Mouse (Mus musculus) ES-E14 (cell line): ENCODE results near the gene Hhip. TPM values are rescaled to one million over a fixed set of nuclear protein-coding genes. Genes with fewer than 3 reads are reported as not detected.

Experiments used
- DNase-seq: peaks from one replicate; pipeline ENCODE4 v3.0.0-alpha.2; 2013; ENCODE audit warnings: low read depth, low spot score
- H3K27ac ChIP-seq: 2 replicates; pipeline ENCODE4 v1.5.1; 2012; ENCODE audit warnings: low read depth, mild to moderate bottlenecking, low read length, moderate library complexity, mixed read lengths; ENCODE audit not compliant: poor library complexity, insufficient read depth, severe bottlenecking
- H3K36me3 ChIP-seq: 2 replicates; pipeline ENCODE4 v1.6.1; 2012; ENCODE audit warnings: mild to moderate bottlenecking, low read length, moderate library complexity, mixed read lengths; ENCODE audit not compliant: control insufficient read depth, poor library complexity, insufficient read depth, severe bottlenecking
- H3K4me1 ChIP-seq, 2 experiments: fragments of 150-350 bp in 1 of 2; sonication (generic) in 1 of 2; 2 replicates each; pipeline ENCODE4 v1.6.1; 2012; ENCODE audit warnings: low read length in 2 of 2, mild to moderate bottlenecking in 1 of 2, mixed read lengths in 1 of 2; ENCODE audit not compliant: control insufficient read depth in 2 of 2, insufficient read depth in 2 of 2, poor library complexity in 1 of 2
- H3K4me3 ChIP-seq, 2 experiments: fragments of 150-350 bp in 1 of 2; sonication (generic) in 1 of 2; 2 replicates each; pipeline ENCODE4 v1.5.1; 2012; ENCODE audit warnings: low read length in 2 of 2, low read depth in 1 of 2, mild to moderate bottlenecking in 1 of 2, mixed read lengths in 1 of 2; ENCODE audit not compliant: insufficient read depth in 1 of 2, poor library complexity in 1 of 2, severe bottlenecking in 1 of 2
- H3K9ac ChIP-seq: 2 replicates; pipeline ENCODE4 v1.6.1; 2012; ENCODE audit warnings: low read depth, mild to moderate bottlenecking, low read length, mixed read lengths; ENCODE audit not compliant: poor library complexity, insufficient read depth, severe bottlenecking
- H3K9me3 ChIP-seq: fragments of 150-350 bp; sonication (generic); 2 replicates; pipeline ENCODE4 v1.6.1; 2012; ENCODE audit warnings: low read depth, mild to moderate bottlenecking, low read length; ENCODE audit not compliant: control insufficient read depth, insufficient read depth
- CHD2 ChIP-seq: IDR thresholded peaks from 2 replicates; pipeline ENCODE4 v1.6.1; 2014; ENCODE audit warnings: mild to moderate bottlenecking, low read depth, low read length, inconsistent platforms
- HCFC1 ChIP-seq: IDR thresholded peaks from 2 replicates; pipeline ENCODE4 v1.6.1; 2012; ENCODE audit warnings: low read length, inconsistent platforms, borderline replicate concordance; ENCODE audit not compliant: insufficient read depth
- MAFK ChIP-seq: IDR thresholded peaks from 2 replicates; pipeline ENCODE4 v1.6.1; 2014; ENCODE audit warnings: mild to moderate bottlenecking, low read depth, low read length, inconsistent platforms; ENCODE audit not compliant: insufficient read depth
- ZC3H11A ChIP-seq: IDR thresholded peaks from 2 replicates; pipeline ENCODE4 v1.6.1; 2012; ENCODE audit warnings: low read depth, mild to moderate bottlenecking, inconsistent platforms, low read length, borderline replicate concordance
- ZNF384 ChIP-seq: IDR thresholded peaks from 2 replicates; pipeline ENCODE4 v1.6.1; 2012; ENCODE audit warnings: low read depth, low read length, inconsistent platforms
- in situ Hi-C, 2 experiments: fragments of 600-800 bp; cut with MboI; formaldehyde crosslinking; loops; one replicate each; pipeline ENCODE4 v1.15.1; 2025; ENCODE audit warnings: low sequenced_read_pairs in 2 of 2, inconsistent platforms in 1 of 2; ENCODE audit not compliant: unreplicated experiment in 2 of 2
- total RNA-seq: library from RNA; depleted of rRNA; stranded (reverse); fragments of 300-350 nt; gene quantifications from 2 replicates; pipeline ENCODE4 v1.2.3, GENCODE M21; 2012

The Hhip gene
- total RNA-seq, 1 experiment, result 2.5 TPM

GRCm38 (mm10) chr8:80004421-80004820 lies 53.4 kb downstream of the Hhip start:
- DNase-seq, result no peak

GRCm38 (mm10) chr8:80002313-80002712 lies 55.5 kb downstream of the Hhip start:
- no peak overlapping the region for H3K27ac ChIP-seq
- no peaks in the 10 kb centered on the region for H3K36me3 ChIP-seq
- no peak overlapping the region for H3K4me3 ChIP-seq
- peaks cover 0 to 2% of the 10 kb centered on the region in 2 experiments; a peak in 1 of 4 replicates for H3K4me1 ChIP-seq
- H3K9me3 ChIP-seq, result no peaks in the 10 kb centered on the region
- TF ChIP-seq HCFC1 (no peak), CHD2 (no peak), MAFK (no peak), ZC3H11A (no peak), ZNF384 (no peak)
- no peak overlapping the region for H3K9ac ChIP-seq
- no peak for DNase-seq
- in situ Hi-C loops, result no loop called here

More at GRCm38 (mm10) chr8:80004421-80004820, 53.4 kb downstream of the Hhip start:
- H3K27ac ChIP-seq, result no peak overlapping the region
- H3K4me3 ChIP-seq, result no peak overlapping the region
- H3K4me1 ChIP-seq, result peaks cover 0 to 2% of the 10 kb centered on the region in 2 experiments; a peak in 1 of 4 replicates
- no peak overlapping the region for H3K9ac ChIP-seq
- in situ Hi-C loops, result no loop called here
- no peaks in the 10 kb centered on the region for H3K36me3 ChIP-seq
- no peak for TF ChIP-seq ZNF384
- TF ChIP-seq ZC3H11A, result no peak
- TF ChIP-seq CHD2, result no peak
- no peak for TF ChIP-seq MAFK
- no peak for TF ChIP-seq HCFC1
- H3K9me3 ChIP-seq, result no peaks in the 10 kb centered on the region

- Histone ChIP-seq H3K27ac (no peak overlapping the region), H3K4me3 (no peak overlapping the region), H3K4me1 (no peaks in the 10 kb centered on the region), H3K9ac (no peak overlapping the region), H3K9me3 (no peaks in the 10 kb centered on the region), H3K36me3 (no peaks in the 10 kb centered on the region)
- DNase-seq, result no peak
- TF ChIP-seq MAFK (no peak), ZNF384 (no peak), ZC3H11A (no peak), HCFC1 (no peak), CHD2 (no peak)
- in situ Hi-C loops, result no loop called here
Observed at GRCm38 (mm10) chr8:79995075-79995474, 62.7 kb downstream of the Hhip start.

GRCm38 (mm10) chr8:79993507-79993906 lies 64.3 kb downstream of the Hhip start:
- Histone ChIP-seq H3K4me3 (no peak overlapping the region), H3K9ac (no peak overlapping the region), H3K9me3 (no peaks in the 10 kb centered on the region), H3K4me1 (no peaks in the 10 kb centered on the region), H3K36me3 (no peaks in the 10 kb centered on the region), H3K27ac (no peak overlapping the region)
- TF ChIP-seq CHD2 (no peak), ZC3H11A (no peak), ZNF384 (no peak), MAFK (no peak), HCFC1 (no peak)
- DNase-seq, result no peak
- in situ Hi-C loops, result no loop called here
